Mouse (Mus musculus) NIH3T3 (cell line): ENCODE data around the gene Zfp219.
A peak's percentile ranks its signal among the peaks of the same experiment; 100 is the strongest.
"Not testable (repeated sequence)": the region's sequence is repeated elsewhere in the genome, so short reads cannot be mapped to it uniquely, and the experiment has no call there.

Source experiments
- DNase-seq: peaks from one replicate; pipeline ENCODE4 v3.0.0-alpha.2; 2012; ENCODE audit warnings: low read depth

Gene Zfp219

GRCm38 (mm10) chr14:52020486-52021137, at the start of gene Zfp219:
Gene Zfp219, minus strand, starts transcription at chr14:52020733.
- peak; percentile 81 for DNase-seq

DNA sequence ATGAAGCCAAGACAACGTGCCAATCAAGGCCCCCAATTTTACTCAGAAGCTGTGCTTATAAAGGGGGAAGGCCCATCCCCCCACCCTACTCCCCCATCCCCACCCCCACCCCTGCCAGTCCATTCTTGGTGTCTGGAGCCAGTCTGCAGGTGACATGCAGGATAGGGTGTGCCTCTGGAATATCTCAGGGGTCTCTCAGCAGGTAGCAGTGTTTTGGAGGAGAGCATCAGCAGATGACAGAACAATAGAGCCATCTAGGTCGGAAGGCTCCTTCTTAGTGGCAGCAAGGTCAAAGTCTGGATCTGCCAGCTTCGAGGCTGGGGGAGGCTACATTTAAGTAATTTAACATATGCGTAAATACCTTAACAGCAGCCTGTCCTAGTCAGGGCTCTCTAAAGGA, 45.6 kb upstream of the Zfp219 start:
- no peak for DNase-seq

DNA sequence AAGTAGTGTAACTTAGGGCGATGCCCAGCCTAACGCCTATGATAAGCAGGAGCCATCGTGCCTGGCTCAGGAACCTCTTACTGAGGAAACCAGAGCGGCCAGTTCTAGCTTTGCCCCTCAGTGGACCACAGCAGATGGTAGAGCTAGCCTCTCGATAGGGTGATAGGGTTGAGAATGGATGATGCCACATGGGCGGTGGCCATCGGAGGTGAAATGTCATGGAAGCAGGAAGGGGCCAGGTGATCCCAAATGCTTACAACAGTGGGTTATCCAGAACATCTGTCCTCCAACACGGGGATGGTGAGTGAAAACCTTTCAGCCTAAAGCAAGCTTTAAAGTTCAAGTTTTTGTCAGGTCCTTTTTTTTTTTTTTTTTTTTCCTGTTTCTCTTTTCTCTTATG, 41.3 kb upstream of the Zfp219 start:
- DNase-seq: no peak

GRCm38 (mm10) chr14:52060800-52061199, 40.3 kb upstream of the Zfp219 start:
- no peak for DNase-seq

DNA sequence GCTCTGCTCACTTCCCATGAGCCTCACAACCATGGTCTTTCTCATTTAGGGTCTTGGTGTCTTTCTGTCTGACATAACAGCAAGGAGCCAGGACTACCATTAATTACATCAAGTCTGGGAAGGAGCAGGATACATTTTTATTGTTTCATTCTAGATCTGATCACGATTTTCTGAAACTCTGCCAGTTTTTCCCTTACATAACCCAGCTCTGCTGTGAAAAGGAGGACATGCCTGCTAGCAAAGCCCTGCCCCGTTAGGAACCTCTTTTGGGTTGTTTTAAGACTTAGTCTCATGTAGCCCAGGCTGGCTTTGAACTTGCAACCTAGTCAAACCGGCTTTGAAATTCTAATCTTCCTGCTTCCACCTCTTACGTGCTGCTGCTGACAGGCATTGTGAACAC, 39.4 kb upstream of the Zfp219 start:
- DNase-seq: no peak

GRCm38 (mm10) chr14:52052720-52053119, 32.2 kb upstream of the Zfp219 start:
- not testable (repeated sequence) for DNase-seq

- DNase-seq: no peak
These were observed 25.5 kb upstream of the Zfp219 start for GRCm38 (mm10) chr14:52045966-52046565.

DNA sequence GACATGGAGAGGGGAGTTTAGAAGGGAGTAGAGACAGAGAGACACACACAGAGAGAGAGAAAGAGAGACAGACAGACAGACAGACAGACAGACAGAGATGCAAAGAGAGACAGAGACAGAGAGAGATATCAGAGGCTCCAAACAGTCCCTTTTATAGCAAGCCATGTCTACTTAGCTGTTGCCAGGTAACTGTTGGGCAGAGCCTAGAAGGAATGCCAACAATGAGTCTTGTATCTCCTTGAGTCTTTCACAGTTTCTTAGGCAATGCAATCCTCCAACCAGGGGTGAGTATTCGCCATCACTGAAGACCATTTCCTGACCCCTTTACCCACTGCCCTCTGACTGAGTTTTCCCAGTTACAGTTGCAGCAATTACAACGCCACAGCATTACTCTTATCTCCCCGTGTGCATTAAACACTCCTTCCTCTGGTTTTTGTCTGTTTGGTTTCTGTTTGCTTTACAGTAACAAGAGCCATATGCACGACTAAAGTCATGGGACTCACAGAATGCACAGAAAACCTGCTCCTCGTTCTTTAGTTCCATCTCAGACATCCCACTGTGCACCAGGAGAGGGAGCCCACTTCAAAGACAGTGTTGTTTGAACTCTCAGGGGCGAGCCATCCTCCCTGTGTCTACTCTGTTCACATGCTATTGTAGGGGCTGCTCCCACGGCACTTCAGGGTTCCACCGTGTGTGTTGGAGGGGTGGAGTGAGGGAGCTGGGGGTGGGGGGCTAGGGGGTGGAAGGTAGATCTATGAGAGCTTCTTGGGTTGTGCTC, 24.6 kb upstream of the Zfp219 start:
- DNase-seq: peak; percentile 74

DNA sequence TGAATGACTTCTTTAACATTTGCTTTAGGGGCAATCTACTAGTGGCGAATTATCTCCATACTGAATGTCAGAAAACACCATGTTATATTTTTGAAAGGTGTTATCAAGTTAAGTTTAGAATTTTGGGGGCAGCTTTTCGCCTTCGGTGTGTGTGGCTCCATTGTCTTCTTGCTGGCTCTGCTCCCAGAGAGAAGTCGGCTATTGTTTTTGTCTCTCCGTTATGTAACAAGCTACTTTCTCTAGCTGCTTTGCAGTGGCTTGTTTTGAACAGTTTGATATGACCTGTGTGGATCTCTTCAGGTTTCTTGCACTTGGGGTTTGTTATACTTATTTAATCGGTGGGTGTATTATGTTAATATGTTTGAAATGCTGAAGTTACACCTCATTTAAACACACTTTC, 22.9 kb upstream of the Zfp219 start:
- DNase-seq: no peak

- DNase-seq: not testable (repeated sequence)
These were observed 21.8 kb upstream of the Zfp219 start, which contains the start of gene Olfr221 for GRCm38 (mm10) chr14:52042359-52042758. Gene Olfr221, minus strand, starts transcription at chr14:52042459.

- no peak for DNase-seq
These were observed 18.8 kb upstream of the Zfp219 start for GRCm38 (mm10) chr14:52039332-52039731.

- DNase-seq: no peak
These were observed 15.4 kb upstream of the Zfp219 start for GRCm38 (mm10) chr14:52035926-52036325.

DNA sequence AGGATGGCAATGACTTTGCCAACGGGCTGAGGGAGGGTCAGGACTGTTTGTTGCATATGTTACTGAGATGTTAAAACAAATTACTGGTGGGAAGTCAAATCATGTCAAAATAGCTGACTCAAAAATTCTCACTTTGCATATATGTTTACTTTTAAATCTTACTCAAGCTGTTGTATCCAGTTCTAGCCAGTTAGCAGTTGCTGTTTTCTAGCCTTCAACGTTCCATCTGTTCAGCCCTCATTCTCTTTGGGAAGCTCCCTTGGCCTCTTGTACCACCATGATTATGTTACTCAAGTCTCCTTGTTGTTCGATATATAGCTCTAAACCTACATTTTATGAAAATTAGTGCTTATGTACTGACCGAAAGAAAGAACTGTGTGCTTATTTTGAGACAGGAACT, 5.8 kb upstream of the Zfp219 start:
- DNase-seq: no peak

DNA sequence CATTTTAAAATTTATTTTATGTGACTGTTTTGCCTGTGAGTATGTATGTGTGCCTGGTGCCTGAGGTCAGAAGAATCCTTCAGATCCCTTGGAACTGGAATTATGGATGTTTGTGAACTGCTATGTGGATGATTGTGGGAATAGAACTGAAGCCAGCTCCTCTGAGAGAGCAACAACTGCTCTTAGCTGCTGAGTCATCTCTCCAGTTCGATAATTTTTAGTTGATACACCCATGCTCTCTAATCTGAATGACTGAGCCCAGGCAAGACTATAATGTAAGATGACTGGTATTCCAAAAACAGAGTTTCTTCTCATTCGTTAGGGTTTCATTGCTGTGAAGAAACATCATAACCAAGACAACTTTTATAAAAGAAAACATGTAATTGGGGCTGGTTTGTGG, 3.6 kb upstream of the Zfp219 start:
- no peak for DNase-seq

- DNase-seq: peak; percentile 97
These were observed 2.4 kb upstream of the Zfp219 start for GRCm38 (mm10) chr14:52022709-52023459.

- no peak for DNase-seq
These were observed 1.7 kb upstream of the Zfp219 start for GRCm38 (mm10) chr14:52022244-52022708.

GRCm38 (mm10) chr14:52021568-52022212, 1.2 kb upstream of the Zfp219 start:
- DNase-seq: no peak

GRCm38 (mm10) chr14:52021138-52021529, 601 bp upstream of the Zfp219 start:
- no peak for DNase-seq

DNA sequence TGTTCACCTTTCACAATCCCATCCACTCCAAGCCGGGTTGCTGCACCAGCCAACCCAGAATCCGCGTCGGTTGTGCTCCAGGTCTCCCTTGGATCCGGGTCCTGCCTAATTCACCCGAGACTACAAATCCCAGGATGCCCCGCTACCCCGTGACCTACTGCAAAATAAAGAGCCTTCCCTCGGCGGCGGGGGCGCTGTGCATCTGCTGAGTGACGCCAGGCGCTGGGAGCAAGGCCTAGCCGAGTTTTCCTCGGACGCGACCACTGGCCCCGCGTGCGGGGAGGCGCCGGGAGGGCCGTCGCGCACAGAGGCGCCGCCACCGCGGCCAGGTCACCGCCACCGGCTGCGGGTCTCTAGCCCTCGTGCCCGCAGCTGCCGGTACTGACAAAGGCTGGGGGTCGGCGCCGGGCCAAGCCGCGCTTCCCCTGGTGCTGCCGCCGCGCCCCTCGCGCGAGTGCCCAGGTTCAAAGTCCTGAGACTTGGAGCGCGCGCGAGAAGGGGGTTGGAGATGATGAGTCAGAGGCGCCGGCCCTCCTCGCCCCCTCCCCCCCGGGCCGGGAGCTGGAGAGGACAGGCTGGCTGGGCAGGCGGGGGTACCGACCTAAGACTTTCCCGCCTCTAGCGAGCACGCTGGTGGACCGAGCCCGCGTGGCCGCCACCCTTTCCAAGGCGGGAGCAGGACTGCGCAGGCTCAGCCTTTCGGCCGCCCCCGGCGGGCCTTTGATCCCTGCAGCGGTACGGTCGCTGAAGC, 768 bp downstream of the Zfp219 start:
- DNase-seq: peak; percentile 97

DNA sequence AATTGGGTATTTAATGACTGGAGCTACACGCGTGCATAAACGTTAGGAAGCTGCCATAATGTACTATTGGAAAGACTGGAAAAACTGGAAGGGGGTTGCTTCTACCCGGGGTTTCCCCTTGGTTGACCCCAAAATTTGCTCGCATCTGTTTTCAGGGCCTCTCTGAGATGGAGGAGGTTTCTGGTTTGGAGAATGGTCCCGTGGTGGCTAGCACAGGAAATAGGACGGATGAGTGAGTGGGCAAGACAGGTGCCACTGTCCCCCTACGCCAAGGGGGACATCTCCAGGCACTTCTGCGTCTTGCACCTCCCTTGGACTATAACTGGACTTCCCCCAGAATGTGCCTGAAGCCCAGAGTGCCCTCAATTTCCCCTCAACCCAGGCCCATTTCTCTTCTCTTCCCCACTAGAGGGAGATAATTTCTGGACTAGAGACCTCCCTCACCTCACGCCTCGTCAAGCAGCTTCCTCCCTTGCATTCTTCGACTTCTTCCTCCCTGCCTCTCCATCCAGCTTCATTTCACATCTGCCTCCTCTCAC, 1.4 kb downstream of the Zfp219 start:
- no peak for DNase-seq
